Mouse (Mus musculus) cortical plate, adult 2 months (tissue): ENCODE data around the gene Hydin.

ENCODE experiments used
- CTCF ChIP-seq: fragments of 200-500 bp; IDR thresholded peaks from 2 replicates; pipeline ENCODE4 v1.5.1; 2011; ENCODE audit warnings: mild to moderate bottlenecking, control low read depth, low read length; ENCODE audit not compliant: insufficient read depth; ENCODE audit errors: extremely low read depth
- POLR2A ChIP-seq: fragments of 200-500 bp; IDR thresholded peaks from 2 replicates; pipeline ENCODE4 v1.6.1; 2011; ENCODE audit warnings: mild to moderate bottlenecking, low read length, control low read depth; ENCODE audit not compliant: insufficient read depth; ENCODE audit errors: extremely low read depth

DNA sequence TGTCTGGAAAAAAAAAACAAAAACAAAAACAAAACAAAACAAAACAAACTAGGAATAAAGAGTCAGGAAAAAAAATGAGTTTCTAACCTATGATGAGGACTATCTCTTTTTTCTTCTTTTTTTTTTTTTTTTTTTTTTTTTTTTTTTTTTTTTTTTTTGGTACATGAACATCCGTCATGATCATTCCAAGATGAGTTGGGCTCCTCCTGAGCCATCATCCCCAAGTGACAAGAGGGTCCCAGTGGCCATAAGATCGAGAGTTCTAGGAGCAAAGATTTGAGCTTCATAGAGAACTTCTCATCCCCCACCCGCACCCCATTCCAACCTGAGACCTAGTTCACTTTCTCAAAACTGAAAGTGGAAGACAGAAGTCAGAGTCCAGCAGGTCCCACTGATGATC is 164.6 kb downstream of the Hydin start:
- no peak for TF ChIP-seq CTCF
- no peak for TF ChIP-seq POLR2A
